14 mouse cellular contexts compared by ENCODE assay signal in genomic region chr10:75705681-75706400, GRCm38 (mm10). TPM values are rescaled to one million over a fixed set of nuclear protein-coding genes. Genes with fewer than 3 reads are reported as not detected.
DNase-seq lines count a peak whose midpoint lies in the region; ATAC-seq and TF ChIP-seq lines count a peak whose summit lies in the region.
"Had no signal": no experiment of that assay in that cellular context is flagged by ENCODE, and none has a peak within 500 bp of the region (broad histone marks: within the 10 kb centered on the region; RNA-seq: fewer than 3 reads in every experiment).

No protein-coding gene starts in this region.

- ATAC-seq in liver, embryonic 15.5 days (ENCODE audit: insufficient read depth) = peak; percentile 95
- ATAC-seq in midbrain, embryonic 11.5 days (ENCODE audit: low FRiP score) = no peak
- ATAC-seq: forebrain, postnatal 0 days had no signal

- H3K27ac ChIP-seq in left cerebral cortex, adult 2 months = peak overlapping the region; percentile 62; the same call in 1 of the 2 replicates
- peak overlapping the region; percentile 96 for H3K27ac ChIP-seq in liver, embryonic 15.5 days (replicated peaks)
- H3K27ac ChIP-seq in midbrain, embryonic 11.5 days (ENCODE audit: low read depth, low read length) = no peak overlapping the region
- H3K27ac ChIP-seq: embryonic facial prominence, embryonic 12.5 days had no signal

- peaks cover 61% of the 10 kb centered on the region for H3K4me1 ChIP-seq in liver, embryonic 15.5 days (replicated peaks)
- no peaks in the 10 kb centered on the region; the same call in 1 of the 2 replicates for H3K4me1 ChIP-seq in midbrain, embryonic 11.5 days (ENCODE audit: control insufficient read depth, insufficient read depth, low read length)

- intact Hi-C loops in left cerebral cortex, adult 2 months (cut with DNase I) = loop anchor here (2.0 to 5.0 kb wide), 3 partner anchors 39 to 119 kb away; partner anchors contain the start of gene Ggt5
- intact Hi-C loops in left cerebral cortex, postnatal 25 days (cut with DNase I) = loop anchor here (2.0 kb wide), 1 partner anchor 71 kb away; no protein-coding TSS in a partner anchor
- intact Hi-C loops in gastrocnemius, postnatal 36 days (cut with DNase I) = no loop called here

- no peak overlapping the region for H3K9ac ChIP-seq in liver, embryonic 15.5 days
- H3K9ac ChIP-seq in midbrain, embryonic 11.5 days (ENCODE audit: low read length) = no peak overlapping the region
- H3K9ac ChIP-seq: embryonic facial prominence, embryonic 12.5 days; forebrain, postnatal 0 days; hindbrain, embryonic 14.5 days had no signal

- TF ChIP-seq CTCF in left cerebral cortex, adult 2 months (IDR thresholded peaks at IDR 0.05) = no peak

- H3K27me3 ChIP-seq in liver, embryonic 15.5 days = no peaks in the 10 kb centered on the region
- no peaks in the 10 kb centered on the region for H3K27me3 ChIP-seq in midbrain, embryonic 11.5 days (ENCODE audit: control insufficient read depth, insufficient read depth, low read length)
- H3K27me3 ChIP-seq: embryonic facial prominence, embryonic 12.5 days had no signal

- H3K4me3 ChIP-seq in left cerebral cortex, adult 2 months = no peak overlapping the region
- no peak overlapping the region; the same call in 1 of the 2 replicates for H3K4me3 ChIP-seq in liver, embryonic 15.5 days (replicated peaks)
- no peak overlapping the region for H3K4me3 ChIP-seq in midbrain, embryonic 11.5 days (ENCODE audit: low read depth, low read length)
- H3K4me3 ChIP-seq: embryonic facial prominence, embryonic 12.5 days had no signal

- peaks cover 70% of the 10 kb centered on the region for H3K36me3 ChIP-seq in liver, embryonic 15.5 days (replicated peaks)
- H3K36me3 ChIP-seq in midbrain, embryonic 11.5 days (ENCODE audit: control insufficient read depth, insufficient read depth, low read length) = no peaks in the 10 kb centered on the region

- no peak for DNase-seq in left cerebral cortex, adult 2 months (ENCODE audit: extremely low spot score in 1 of 2, low spot score in 2 of 2)
- no peak for DNase-seq in left cerebral cortex, postnatal 25 days (ENCODE audit: low spot score in 2 of 2)
- peak; percentile 40 for DNase-seq in adrenal gland, adult 8-10 months
- peak; percentile 73 for DNase-seq in c-Kit-positive CD71-positive TER-119-negative erythroid progenitor cells, embryonic 14.5 days (ENCODE audit: low read depth)
- DNase-seq in gastrocnemius, postnatal 36 days = no peak
- DNase-seq in left cerebral cortex, adult 11 months (ENCODE audit: low spot score) = no peak
- no peak for DNase-seq in midbrain, embryonic 11.5 days (ENCODE audit: low spot score, missing footprints)
- DNase-seq: cerebellum, adult 11-12 months; forebrain, postnatal 0 days; kidney, postnatal 4 days; lung, postnatal 14 days had no signal

- no peaks in the 10 kb centered on the region for H3K9me3 ChIP-seq in liver, embryonic 15.5 days (replicated peaks)
- H3K9me3 ChIP-seq in midbrain, embryonic 11.5 days (ENCODE audit: control insufficient read depth, low read length) = no peaks in the 10 kb centered on the region
- H3K9me3 ChIP-seq: embryonic facial prominence, embryonic 12.5 days had no signal

- 36% methylated on average over 7 of the region's 7 CpGs for WGBS in liver, embryonic 15.5 days (ENCODE audit: insufficient replicate concordance)
- 79% methylated on average over 7 of the region's 7 CpGs for WGBS in midbrain, embryonic 11.5 days

- H3K4me2 ChIP-seq in liver, embryonic 15.5 days = peak overlapping the region; percentile 56
- H3K4me2 ChIP-seq in midbrain, embryonic 11.5 days = no peak overlapping the region
- H3K4me2 ChIP-seq: embryonic facial prominence, embryonic 12.5 days; hindbrain, embryonic 14.5 days had no signal

RNA-seq across cellular contexts. Expression of gene Cabin1, which starts 58.3 kb away (rescaled TPM):
- 10 to 100 TPM; 78.0 to 79.3 TPM for total RNA-seq in left cerebral cortex, adult 2 months (2021)
- 10 to 100 TPM; 69.4 to 69.7 TPM for total RNA-seq in left cerebral cortex, postnatal 25 days (2021)
- total RNA-seq in adrenal gland, adult 8-10 months (2022) = 10 to 100 TPM; 35.7 to 69.0 (median 43.8) TPM
- 14.3 and 14.7 TPM in 2 replicates for polyA plus RNA-seq in liver, embryonic 15.5 days (2015; fragmentation: Nextera tagmentation; extraction: Ambion mirVana)
- total RNA-seq in gastrocnemius, postnatal 36 days (2021) = 1 to 10 TPM; 7.3 to 8.7 TPM
- 28.7 and 31.6 TPM in 2 replicates for polyA plus RNA-seq in midbrain, embryonic 11.5 days (2014; fragmentation: Nextera tagmentation; extraction: Ambion mirVana)

Comparison
In these comparisons a context has a peak if more than half of its experiments do, and no peak if none do; other contexts are left out.
1. DNase-seq: peak in adrenal gland, adult 8-10 months (single experiment) and c-Kit-positive CD71-positive TER-119-negative erythroid progenitor cells, embryonic 14.5 days (single experiment); none in left cerebral cortex, adult 2 months (0 of 2), left cerebral cortex, postnatal 25 days (0 of 2), gastrocnemius, postnatal 36 days (0 of 2), left cerebral cortex, adult 11 months (single experiment) and midbrain, embryonic 11.5 days (single experiment).